Mouse (Mus musculus) MEL (cell line): ENCODE measurements around the gene Cntn1. TPM values are rescaled to one million over a fixed set of nuclear protein-coding genes. Genes with fewer than 3 reads are reported as not detected.

Experiments used
- DNase-seq: peaks from one replicate; pipeline ENCODE4 v3.0.0; 2011; ENCODE audit warnings: low read depth, low spot score
- H3K27ac ChIP-seq: 2 replicates; pipeline ENCODE4 v1.5.1; 2012; ENCODE audit warnings: low read depth, mild to moderate bottlenecking, control low read depth, low read length, moderate library complexity; ENCODE audit not compliant: control insufficient read depth
- H3K27me3 ChIP-seq, 2 experiments: fragments of 150-350 bp in 1 of 2; sonication (generic) in 1 of 2; 2 replicates each; pipeline ENCODE4 v1.6.1; 2012; ENCODE audit warnings: low read length in 2 of 2, mild to moderate bottlenecking in 2 of 2, improper control_type of control experiment in 1 of 2, moderate library complexity in 1 of 2; ENCODE audit not compliant: insufficient read depth in 2 of 2, control insufficient read depth in 1 of 2
- H3K36me3 ChIP-seq, 2 experiments: 2 replicates each; pipeline ENCODE4 v1.6.1; 2012 to 2014; ENCODE audit warnings: low read length in 2 of 2, improper control_type of control experiment in 1 of 2, inconsistent platforms in 1 of 2, mild to moderate bottlenecking in 1 of 2; ENCODE audit not compliant: insufficient read depth in 2 of 2, control insufficient read depth in 1 of 2
- H3K4me1 ChIP-seq, 2 experiments: fragments of 150-350 bp in 1 of 2; sonication (generic) in 1 of 2; 2 replicates each; pipeline ENCODE4 v1.6.1; 2012; ENCODE audit warnings: low read length in 2 of 2, improper control_type of control experiment in 1 of 2, mild to moderate bottlenecking in 1 of 2; ENCODE audit not compliant: insufficient read depth in 2 of 2, control insufficient read depth in 1 of 2
- H3K4me3 ChIP-seq, 2 experiments: fragments of 150-350 bp in 1 of 2; sonication (generic) in 1 of 2; 2 replicates each; pipeline ENCODE4 v1.5.1; 2012; ENCODE audit warnings: low read depth in 2 of 2, low read length in 2 of 2, mild to moderate bottlenecking in 2 of 2, moderate library complexity in 2 of 2, control low read depth in 1 of 2, improper control_type of control experiment in 1 of 2; ENCODE audit not compliant: control insufficient read depth in 1 of 2, insufficient read depth in 1 of 2
- H3K79me2 ChIP-seq: 2 replicates; pipeline ENCODE4 v1.6.1; 2012; ENCODE audit warnings: mild to moderate bottlenecking, low read length, moderate library complexity; ENCODE audit not compliant: control insufficient read depth, poor library complexity, insufficient read depth
- H3K9ac ChIP-seq: 2 replicates; pipeline ENCODE4 v1.6.1; 2012; ENCODE audit warnings: low read depth, mild to moderate bottlenecking, control low read depth, low read length, moderate library complexity; ENCODE audit not compliant: control insufficient read depth, poor library complexity, severe bottlenecking
- H3K9me3 ChIP-seq: fragments of 150-350 bp; sonication (generic); replicated peaks from 2 replicates; pipeline ENCODE4 v1.6.1; 2012; ENCODE audit warnings: mild to moderate bottlenecking, low read length, improper control_type of control experiment, moderate library complexity; ENCODE audit not compliant: insufficient read depth
- BHLHE40 ChIP-seq: IDR thresholded peaks from 2 replicates; pipeline ENCODE4 v1.6.1; 2012; ENCODE audit warnings: low read depth, mild to moderate bottlenecking, inconsistent platforms, low read length, improper control_type of control experiment, borderline replicate concordance
- CHD1 ChIP-seq: IDR thresholded peaks from 2 replicates; pipeline ENCODE4 v1.6.1; 2012; ENCODE audit warnings: low read depth, mild to moderate bottlenecking, inconsistent platforms, low read length, improper control_type of control experiment
- CTCF ChIP-seq, 3 experiments: IDR thresholded peaks in 2 of 3; conservative IDR thresholded peaks in 1 of 3; 2 replicates each; pipeline ENCODE4 v1.5.1; 2011 to 2012; ENCODE audit warnings: low read length in 3 of 3, low read depth in 2 of 3, mild to moderate bottlenecking in 2 of 3, improper control_type of control experiment in 1 of 3, inconsistent platforms in 1 of 3, mixed read lengths in 1 of 3, moderate library complexity in 1 of 3; ENCODE audit not compliant: control insufficient read depth in 1 of 3, insufficient read depth in 1 of 3, poor library complexity in 1 of 3, severe bottlenecking in 1 of 3
- E2F4 ChIP-seq: IDR thresholded peaks from 2 replicates; pipeline ENCODE4 v1.6.1; 2011; ENCODE audit warnings: low read depth, low read length, improper control_type of control experiment, borderline replicate concordance
- ELF1 ChIP-seq: IDR thresholded peaks from 2 replicates; pipeline ENCODE4 v1.6.1; 2014; ENCODE audit warnings: low read depth, mild to moderate bottlenecking, inconsistent platforms, low read length, improper control_type of control experiment, moderate library complexity
- ETS1 ChIP-seq: IDR thresholded peaks from 2 replicates; pipeline ENCODE4 v1.6.1; 2012; ENCODE audit warnings: low read depth, mild to moderate bottlenecking, inconsistent platforms, low read length, improper control_type of control experiment, moderate library complexity
- GATA1 ChIP-seq: IDR thresholded peaks from 2 replicates; pipeline ENCODE4 v1.6.1; 2011; ENCODE audit warnings: low read depth, low read length, improper control_type of control experiment
- HCFC1 ChIP-seq: IDR thresholded peaks from 2 replicates; pipeline ENCODE4 v1.6.1; 2012; ENCODE audit warnings: low read depth, mild to moderate bottlenecking, inconsistent platforms, low read length, improper control_type of control experiment, moderate library complexity
- JUND ChIP-seq: IDR thresholded peaks from 2 replicates; pipeline ENCODE4 v1.6.1; 2011; ENCODE audit warnings: low read depth, mild to moderate bottlenecking, improper control_type of control experiment, low read length
- MAZ ChIP-seq: IDR thresholded peaks from 2 replicates; pipeline ENCODE4 v1.6.1; 2012; ENCODE audit warnings: low read depth, mild to moderate bottlenecking, inconsistent platforms, low read length, improper control_type of control experiment
- MXI1 ChIP-seq: IDR thresholded peaks from 2 replicates; pipeline ENCODE4 v1.6.1; 2011; ENCODE audit warnings: mild to moderate bottlenecking, low read depth, low read length, improper control_type of control experiment
- MYC ChIP-seq: IDR thresholded peaks from 2 replicates; pipeline ENCODE4 v1.6.1; 2011; ENCODE audit warnings: low read depth, mild to moderate bottlenecking, low read length, improper control_type of control experiment, moderate library complexity
- NELFE ChIP-seq: IDR thresholded peaks from 2 replicates; pipeline ENCODE4 v1.6.1; 2011; ENCODE audit warnings: low read depth, low read length, improper control_type of control experiment
- NRF1 ChIP-seq: IDR thresholded peaks from 2 replicates; pipeline ENCODE4 v1.6.1; 2014; ENCODE audit warnings: low read depth, mild to moderate bottlenecking, inconsistent platforms, low read length, improper control_type of control experiment, moderate library complexity; ENCODE audit not compliant: poor library complexity, insufficient read depth, severe bottlenecking
- RAD21 ChIP-seq: IDR thresholded peaks from 2 replicates; pipeline ENCODE4 v1.6.1; 2011; ENCODE audit warnings: mild to moderate bottlenecking, low read depth, low read length, improper control_type of control experiment
- TBP ChIP-seq: IDR thresholded peaks from 2 replicates; pipeline ENCODE4 v1.8.0; 2011; ENCODE audit warnings: low read depth, low read length, improper control_type of control experiment
- UBTF ChIP-seq: IDR thresholded peaks from 2 replicates; pipeline ENCODE4 v1.6.1; 2012; ENCODE audit warnings: low read depth, mild to moderate bottlenecking, inconsistent platforms, low read length, improper control_type of control experiment, moderate library complexity, borderline replicate concordance; ENCODE audit not compliant: insufficient read depth
- ZMIZ1 ChIP-seq: IDR thresholded peaks from 2 replicates; pipeline ENCODE4 v1.6.1; 2012; ENCODE audit warnings: low read depth, mild to moderate bottlenecking, inconsistent platforms, low read length, improper control_type of control experiment, moderate library complexity
- polyA plus RNA-seq, 2 experiments: library from polyadenylated mRNA; stranded (reverse) in 1 of 2; unstranded in 1 of 2; fragments of >175 nt in 1 of 2; fragments of >200 nt in 1 of 2; gene quantifications; 2 replicates each; pipeline versions ENCODE4 v1.2.1 to v1.2.4; 2012; ENCODE audit warnings: low replicate concordance in 2 of 2, low read depth in 1 of 2; ENCODE audit not compliant: insufficient read length in 2 of 2, insufficient read depth in 1 of 2, missing spikeins in 1 of 2
- total RNA-seq: library from RNA; depleted of rRNA; stranded (reverse); fragments of 300-350 nt; gene quantifications from 2 replicates; pipeline ENCODE4 v1.2.3, GENCODE M21; 2012

The Cntn1 gene
- total and polyA plus RNA-seq, 3 experiments, result not detected

GRCm38 (mm10) chr15:92341424-92341823, 290.5 kb downstream of the Cntn1 start:
- Histone ChIP-seq H3K4me3 (no peak overlapping the region), H3K79me2 (no peaks in the 10 kb centered on the region), H3K9ac (no peak overlapping the region), H3K36me3 (no peaks in the 10 kb centered on the region), H3K27me3 (no peaks in the 10 kb centered on the region), H3K9me3 (no peaks in the 10 kb centered on the region), H3K4me1 (no peaks in the 10 kb centered on the region), H3K27ac (no peak overlapping the region)
- TF ChIP-seq CTCF (IDR thresholded peaks at IDR 0.05 in 2 of 3, conservative IDR thresholded peaks at IDR 0.05 in 1 of 3; ENCODE audit: control insufficient read depth in 1 of 3, insufficient read depth in 1 of 3, low read depth in 2 of 3, low read length in 3 of 3, poor library complexity in 1 of 3, severe bottlenecking in 1 of 3), result no peak
- no peak for TF ChIP-seq GATA1
- no peak for TF ChIP-seq ZMIZ1
- TF ChIP-seq NRF1, result no peak
- DNase-seq, result no peak

- H3K4me3 ChIP-seq, result no peak overlapping the region
- no peak overlapping the region for H3K27ac ChIP-seq
Measured at GRCm38 (mm10) chr15:92344136-92344869, 293.3 kb downstream of the Cntn1 start.

GRCm38 (mm10) chr15:92347426-92347825, 296.5 kb downstream of the Cntn1 start:
- Histone ChIP-seq H3K9ac (no peak overlapping the region), H3K4me3 (no peak overlapping the region), H3K4me1 (no peaks in the 10 kb centered on the region), H3K36me3 (no peaks in the 10 kb centered on the region), H3K27ac (no peak overlapping the region)
- no peak for DNase-seq
- TF ChIP-seq BHLHE40 (no peak), ETS1 (no peak), NELFE (no peak)
- TF ChIP-seq, all 39 proteins: peak for 0
- H3K79me2 ChIP-seq, result no peaks in the 10 kb centered on the region
- no peaks in the 10 kb centered on the region for H3K9me3 ChIP-seq
- no peaks in the 10 kb centered on the region for H3K27me3 ChIP-seq

More at GRCm38 (mm10) chr15:92344136-92344869, 293.3 kb downstream of the Cntn1 start:
- no peaks in the 10 kb centered on the region for H3K79me2 ChIP-seq
- H3K4me1 ChIP-seq, result no peaks in the 10 kb centered on the region
- H3K9ac ChIP-seq, result no peak overlapping the region
- no peak for DNase-seq
- no peaks in the 10 kb centered on the region for H3K27me3 ChIP-seq
- no peaks in the 10 kb centered on the region for H3K36me3 ChIP-seq
- H3K9me3 ChIP-seq, result no peaks in the 10 kb centered on the region
- TF ChIP-seq MAZ (no peak), HCFC1 (no peak), JUND (no peak), CHD1 (no peak), MYC (no peak), CTCF (IDR thresholded peaks at IDR 0.05 in 2 of 3, conservative IDR thresholded peaks at IDR 0.05 in 1 of 3; ENCODE audit: control insufficient read depth in 1 of 3, insufficient read depth in 1 of 3, low read depth in 2 of 3, low read length in 3 of 3, poor library complexity in 1 of 3, severe bottlenecking in 1 of 3) (no peak), GATA1 (no peak), MXI1 (no peak), RAD21 (no peak), ZMIZ1 (no peak), TBP (no peak), E2F4 (no peak), UBTF (no peak), ETS1 (no peak), ELF1 (no peak)
